Mouse (Mus musculus): Measurements from ENCODE around the gene Rab12. TPM values are rescaled to one million over a fixed set of nuclear protein-coding genes. Genes with fewer than 3 reads are reported as not detected.

Gene Rab12
- polyA plus RNA-seq (2015; fragmentation: Nextera tagmentation; extraction: Ambion mirVana) = 23.8 and 69.7 TPM in 2 replicates

DNA sequence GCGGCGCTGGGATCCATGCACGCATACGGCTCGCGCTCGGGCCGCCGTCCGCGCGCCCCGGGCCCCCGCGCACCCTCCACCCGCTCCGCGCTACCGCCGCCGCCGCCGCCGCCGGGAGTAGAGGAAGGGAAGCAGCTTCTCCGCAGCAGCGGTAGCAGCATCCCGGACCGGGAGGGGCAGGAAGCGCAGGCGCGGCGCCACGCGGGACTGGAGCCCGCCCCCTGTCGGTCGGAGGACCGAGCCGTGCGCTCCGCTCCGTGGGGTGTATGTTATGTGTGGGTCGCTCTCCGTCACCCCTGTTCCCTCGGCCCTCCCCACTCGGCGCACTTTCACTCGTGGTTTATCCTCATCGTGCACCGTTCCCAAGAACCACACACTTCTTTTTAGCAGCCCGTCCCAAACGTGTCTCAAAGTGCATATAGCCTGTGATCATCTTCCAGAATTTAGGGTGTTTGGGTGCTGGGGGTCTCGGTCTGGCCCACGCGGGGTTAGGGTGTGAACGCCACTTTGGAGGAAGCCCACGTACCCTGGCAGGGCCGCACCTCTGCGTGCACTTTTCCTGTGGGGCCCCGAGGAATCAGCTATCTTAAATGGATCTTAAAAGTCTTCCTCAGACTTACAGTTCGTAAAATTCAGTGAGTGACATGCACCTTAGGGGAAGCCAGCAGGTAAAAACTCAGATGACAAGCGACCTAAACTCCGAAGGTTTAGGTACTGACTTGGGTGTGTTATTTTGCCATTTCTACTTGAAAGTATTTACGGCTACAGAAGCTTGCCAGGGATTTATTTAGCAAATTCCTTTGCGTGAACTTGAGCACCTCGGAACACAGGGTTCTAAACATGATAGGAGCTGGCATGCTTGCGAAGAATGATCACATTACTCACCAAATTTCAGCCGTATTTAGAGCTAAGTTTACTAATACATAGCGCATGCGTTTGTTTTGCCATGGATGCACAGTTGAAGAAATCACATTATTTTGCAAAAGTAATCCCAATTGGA lies at the start of gene Rab12:
TSS of gene Rab12 (minus strand) at position 176 of the 1,000 bp plus-strand sequence.
- Histone ChIP-seq H3K4me3 (ENCODE audit: low read length) (peak within 1 kb of the TSS; percentile 99), H3K9me3 (ENCODE audit: control insufficient read depth, low read length) (no peaks in the 10 kb centered on the region), H3K36me3 (ENCODE audit: control insufficient read depth, insufficient read depth, low read length) (no peaks in the 10 kb centered on the region), H3K4me2 (ENCODE audit: low read length) (peak within 1 kb of the TSS; percentile 90), H3K4me1 (ENCODE audit: control insufficient read depth, insufficient read depth, low read depth, low read length) (peaks cover 18% of the 10 kb centered on the region), H3K27ac (ENCODE audit: low read depth, low read length) (peak within 1 kb of the TSS; percentile 73), H3K9ac (ENCODE audit: low read depth, low read length) (peak within 1 kb of the TSS; percentile 98), H3K27me3 (replicated peaks; ENCODE audit: control insufficient read depth, insufficient read depth, low read length) (no peaks in the 10 kb centered on the region)
- WGBS = 12% methylated on average over 48 of the region's 71 CpGs
- ATAC-seq = peak; percentile 95

DNA sequence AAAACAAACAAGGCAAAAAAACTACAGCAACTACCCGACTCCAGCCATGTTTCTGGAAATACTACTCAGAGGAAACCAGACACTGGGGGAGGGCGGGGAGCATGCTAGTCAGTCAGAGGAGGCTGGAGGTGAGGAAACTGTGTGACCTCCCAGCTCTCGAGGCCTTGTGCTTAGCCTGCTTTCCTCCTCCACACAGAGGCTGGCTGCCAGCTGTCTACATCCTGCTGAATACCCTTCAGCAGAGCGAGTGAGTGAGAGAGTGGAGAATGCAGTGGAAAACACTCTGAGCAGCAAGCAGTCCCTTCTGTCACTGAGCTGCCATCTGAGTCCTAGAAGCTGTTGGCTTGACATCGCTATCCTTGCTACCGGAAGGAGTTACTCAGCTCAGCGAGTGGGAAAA lies 44.7 kb upstream of the Rab12 start:
- no peak overlapping the region; the same call in 1 of the 2 replicates for H3K27ac ChIP-seq (ENCODE audit: low read depth, low read length)
- no peak overlapping the region for H3K9ac ChIP-seq (ENCODE audit: low read depth, low read length)
- H3K4me1 ChIP-seq (ENCODE audit: control insufficient read depth, insufficient read depth, low read depth, low read length) = no peaks in the 10 kb centered on the region
- H3K27me3 ChIP-seq (replicated peaks; ENCODE audit: control insufficient read depth, insufficient read depth, low read length) = no peaks in the 10 kb centered on the region
- no peak for ATAC-seq
- no peak overlapping the region for H3K4me2 ChIP-seq (ENCODE audit: low read length)
- no peak overlapping the region for H3K4me3 ChIP-seq (ENCODE audit: low read length)
- H3K9me3 ChIP-seq (ENCODE audit: control insufficient read depth, low read length) = no peaks in the 10 kb centered on the region
- H3K36me3 ChIP-seq (ENCODE audit: control insufficient read depth, insufficient read depth, low read length) = no peaks in the 10 kb centered on the region
- 72% methylated on average over 7 of the region's 7 CpGs for WGBS

DNA sequence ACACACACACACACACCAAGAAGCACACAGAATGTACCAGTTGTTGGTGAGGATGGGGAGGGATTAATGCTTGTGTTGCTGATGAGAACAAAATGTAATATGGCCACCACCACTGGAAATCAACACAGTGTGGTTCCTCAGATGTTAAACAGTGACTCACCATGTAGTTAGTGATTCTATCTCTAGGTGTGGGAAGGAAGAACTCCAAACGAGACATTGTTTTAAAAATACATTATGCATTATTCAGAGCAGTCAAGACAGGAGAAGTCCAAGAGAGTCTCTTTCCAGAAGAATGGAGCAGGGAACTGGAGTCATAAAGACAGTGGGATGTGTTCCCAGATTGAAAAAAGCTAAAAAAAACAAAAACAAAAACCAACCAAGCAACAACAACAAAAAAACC lies 44.0 kb upstream of the Rab12 start:
- 67% methylated on average over 1 of the region's 1 CpGs for WGBS
- H3K27me3 ChIP-seq (replicated peaks; ENCODE audit: control insufficient read depth, insufficient read depth, low read length) = no peaks in the 10 kb centered on the region
- ATAC-seq = no peak

DNA sequence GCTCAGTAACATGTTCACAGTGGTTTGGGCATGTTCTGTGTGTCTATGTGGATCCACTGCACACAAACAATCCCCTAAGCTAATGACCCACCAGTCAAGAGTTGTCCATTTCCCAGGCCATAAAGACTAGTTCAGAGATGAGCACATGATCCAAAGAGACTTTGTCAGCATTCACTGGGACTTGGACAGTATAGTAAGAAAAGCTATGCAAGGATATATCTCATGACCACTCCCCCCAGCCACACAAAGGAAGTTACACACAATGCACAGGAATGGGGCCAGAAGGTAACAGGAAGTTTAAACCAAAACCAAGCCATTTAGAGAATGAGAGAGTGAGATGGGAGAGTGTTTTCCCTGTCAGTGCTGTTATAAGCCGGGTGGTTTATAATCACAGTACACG lies 41.9 kb upstream of the Rab12 start:
- Histone ChIP-seq H3K27me3 (replicated peaks; ENCODE audit: control insufficient read depth, insufficient read depth, low read length) (no peaks in the 10 kb centered on the region), H3K9ac (ENCODE audit: low read depth, low read length) (no peak overlapping the region), H3K4me2 (ENCODE audit: low read length) (no peak overlapping the region), H3K4me3 (ENCODE audit: low read length) (no peak overlapping the region), H3K9me3 (ENCODE audit: control insufficient read depth, low read length) (no peaks in the 10 kb centered on the region), H3K36me3 (ENCODE audit: control insufficient read depth, insufficient read depth, low read length) (no peaks in the 10 kb centered on the region), H3K4me1 (ENCODE audit: control insufficient read depth, insufficient read depth, low read depth, low read length) (no peaks in the 10 kb centered on the region), H3K27ac (ENCODE audit: low read depth, low read length) (no peak overlapping the region)
- WGBS = 82% methylated on average over 2 of the region's 2 CpGs
- no peak for ATAC-seq

More for the DNA sequence above, 44.0 kb upstream of the Rab12 start:
- no peaks in the 10 kb centered on the region for H3K9me3 ChIP-seq (ENCODE audit: control insufficient read depth, low read length)
- no peak overlapping the region for H3K9ac ChIP-seq (ENCODE audit: low read depth, low read length)
- H3K4me2 ChIP-seq (ENCODE audit: low read length) = no peak overlapping the region
- no peaks in the 10 kb centered on the region for H3K36me3 ChIP-seq (ENCODE audit: control insufficient read depth, insufficient read depth, low read length)
- H3K4me1 ChIP-seq (ENCODE audit: control insufficient read depth, insufficient read depth, low read depth, low read length) = no peaks in the 10 kb centered on the region
- H3K4me3 ChIP-seq (ENCODE audit: low read length) = no peak overlapping the region
- no peak overlapping the region for H3K27ac ChIP-seq (ENCODE audit: low read depth, low read length)

DNA sequence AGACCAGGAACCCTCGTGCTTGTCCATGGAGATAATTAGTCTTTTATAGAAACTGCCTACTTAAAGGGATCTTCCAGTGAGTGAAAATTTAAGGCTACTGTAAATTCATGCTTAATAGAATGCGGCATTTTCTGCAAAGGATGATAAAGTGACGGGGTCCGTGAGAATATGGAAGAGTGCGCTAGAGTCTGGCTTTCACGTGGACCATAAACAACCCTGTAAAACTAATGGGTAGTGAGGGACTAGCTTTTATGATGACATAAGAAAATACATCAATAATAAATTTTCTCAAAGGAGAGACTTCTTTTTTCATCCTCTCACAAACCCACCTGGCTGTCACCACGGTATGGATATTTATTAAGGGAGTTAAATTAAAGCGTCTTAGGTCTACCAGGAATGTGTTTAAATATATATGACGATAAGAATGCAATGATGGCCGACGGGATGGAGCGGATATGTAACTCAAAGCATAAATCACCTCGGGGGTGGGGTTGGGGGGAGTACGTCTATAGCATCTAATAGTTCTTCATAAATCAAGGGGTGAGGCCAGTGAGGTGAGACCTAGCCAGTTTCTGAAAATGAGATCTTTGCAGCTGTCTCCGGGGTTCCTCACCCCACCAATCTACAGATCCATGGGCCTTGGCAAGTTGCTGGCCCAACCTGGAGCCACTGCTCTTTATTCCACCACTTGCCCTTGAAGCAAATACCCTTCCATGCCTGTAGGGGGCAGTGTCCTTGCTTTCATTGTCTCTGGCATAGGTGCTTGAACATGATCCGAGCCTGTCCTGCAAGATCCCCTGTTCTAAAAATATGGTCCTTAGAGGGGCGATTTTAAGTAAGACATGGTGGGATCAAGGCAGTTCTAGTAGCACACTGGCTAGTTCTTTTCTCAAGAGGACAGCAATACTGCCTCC lies 39.1 kb upstream of the Rab12 start:
- ATAC-seq = no peak
- WGBS = 87% methylated on average over 17 of the region's 17 CpGs
- no peaks in the 10 kb centered on the region for H3K4me1 ChIP-seq (ENCODE audit: control insufficient read depth, insufficient read depth, low read depth, low read length)
- H3K4me3 ChIP-seq (ENCODE audit: low read length) = no peak overlapping the region
- H3K36me3 ChIP-seq (ENCODE audit: control insufficient read depth, insufficient read depth, low read length) = no peaks in the 10 kb centered on the region
- H3K9ac ChIP-seq (ENCODE audit: low read depth, low read length) = no peak overlapping the region
- H3K27me3 ChIP-seq (replicated peaks; ENCODE audit: control insufficient read depth, insufficient read depth, low read length) = no peaks in the 10 kb centered on the region
- no peak overlapping the region for H3K4me2 ChIP-seq (ENCODE audit: low read length)
- H3K27ac ChIP-seq (ENCODE audit: low read depth, low read length) = no peak overlapping the region
- no peaks in the 10 kb centered on the region for H3K9me3 ChIP-seq (ENCODE audit: control insufficient read depth, low read length)

DNA sequence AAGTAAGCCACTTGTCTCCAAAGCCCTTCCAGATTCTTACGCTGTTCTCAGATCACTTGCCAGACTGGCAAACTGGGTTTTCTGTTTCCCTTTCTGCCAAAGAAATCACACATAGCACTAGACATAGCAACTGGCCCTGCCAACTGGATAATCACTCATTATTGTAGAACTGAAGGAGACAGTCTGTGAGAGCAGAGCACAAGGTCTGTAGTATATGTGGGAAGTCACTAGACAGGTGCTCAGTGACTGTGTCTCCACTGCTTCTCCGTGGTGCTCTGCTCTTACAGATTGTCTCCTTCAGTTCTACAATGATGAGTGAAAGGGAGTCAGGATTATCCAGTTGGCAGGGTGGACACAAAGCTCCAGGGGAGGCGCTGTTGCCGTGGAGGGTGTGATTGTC lies 33.2 kb upstream of the Rab12 start:
- no peak overlapping the region for H3K4me3 ChIP-seq (ENCODE audit: low read length)
- no peak overlapping the region for H3K9ac ChIP-seq (ENCODE audit: low read depth, low read length)
- no peak overlapping the region for H3K4me2 ChIP-seq (ENCODE audit: low read length)
- WGBS = 84% methylated on average over 4 of the region's 4 CpGs
- H3K27me3 ChIP-seq (replicated peaks; ENCODE audit: control insufficient read depth, insufficient read depth, low read length) = no peaks in the 10 kb centered on the region
- no peaks in the 10 kb centered on the region for H3K9me3 ChIP-seq (ENCODE audit: control insufficient read depth, low read length)
- no peaks in the 10 kb centered on the region for H3K36me3 ChIP-seq (ENCODE audit: control insufficient read depth, insufficient read depth, low read length)
- H3K27ac ChIP-seq (ENCODE audit: low read depth, low read length) = no peak overlapping the region
- no peak for ATAC-seq
- H3K4me1 ChIP-seq (ENCODE audit: control insufficient read depth, insufficient read depth, low read depth, low read length) = no peaks in the 10 kb centered on the region

DNA sequence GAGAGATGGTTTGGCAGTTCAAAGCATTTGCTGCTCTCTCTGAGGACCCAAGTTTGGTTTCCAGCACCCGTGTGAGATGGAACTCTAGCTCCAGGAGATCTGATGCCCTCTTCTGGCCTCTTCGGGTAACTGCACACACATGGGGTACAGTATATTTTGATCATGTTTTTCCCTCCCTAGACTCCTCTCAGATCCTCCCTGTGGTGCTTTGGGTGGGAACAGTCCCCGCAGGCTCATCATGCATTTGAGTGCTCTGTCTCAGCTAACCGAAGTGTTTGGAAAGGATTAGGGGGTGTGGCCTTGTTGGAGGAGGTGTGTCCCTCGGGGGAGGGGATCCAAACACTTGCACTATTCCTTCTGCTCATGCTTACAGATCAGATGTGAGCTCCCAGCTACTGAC lies 31.0 kb upstream of the Rab12 start:
- Histone ChIP-seq H3K4me2 (ENCODE audit: low read length) (no peak overlapping the region), H3K27me3 (replicated peaks; ENCODE audit: control insufficient read depth, insufficient read depth, low read length) (no peaks in the 10 kb centered on the region), H3K9me3 (ENCODE audit: control insufficient read depth, low read length) (no peaks in the 10 kb centered on the region), H3K4me1 (ENCODE audit: control insufficient read depth, insufficient read depth, low read depth, low read length) (no peaks in the 10 kb centered on the region), H3K9ac (ENCODE audit: low read depth, low read length) (no peak overlapping the region), H3K36me3 (ENCODE audit: control insufficient read depth, insufficient read depth, low read length) (no peaks in the 10 kb centered on the region), H3K4me3 (ENCODE audit: low read length) (no peak overlapping the region), H3K27ac (ENCODE audit: low read depth, low read length) (no peak overlapping the region)
- ATAC-seq = no peak
- WGBS = 91% methylated on average over 5 of the region's 5 CpGs

DNA sequence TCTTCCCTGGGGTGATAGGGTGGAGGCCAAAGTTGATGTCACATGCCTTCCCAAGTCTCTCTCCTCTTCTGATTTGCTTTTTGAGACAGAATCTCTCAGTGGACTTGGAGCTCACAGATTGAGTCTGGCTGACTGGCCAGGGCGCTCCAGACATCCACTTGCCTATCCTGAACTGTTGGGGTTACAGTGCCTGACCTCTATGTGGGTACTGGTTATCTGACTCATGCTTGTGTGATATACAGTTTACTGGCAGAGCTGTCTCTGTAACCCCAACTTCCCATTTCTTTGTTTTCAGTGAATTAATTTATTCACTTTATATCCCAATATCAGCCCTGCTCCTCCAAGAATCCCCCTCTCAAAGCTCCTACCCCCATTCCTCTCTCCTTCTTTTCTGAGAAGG lies 12.8 kb upstream of the Rab12 start:
- no peak for ATAC-seq
- Histone ChIP-seq H3K4me3 (ENCODE audit: low read length) (no peak overlapping the region), H3K36me3 (ENCODE audit: control insufficient read depth, insufficient read depth, low read length) (no peaks in the 10 kb centered on the region), H3K4me1 (ENCODE audit: control insufficient read depth, insufficient read depth, low read depth, low read length) (no peaks in the 10 kb centered on the region), H3K4me2 (ENCODE audit: low read length) (no peak overlapping the region), H3K27ac (ENCODE audit: low read depth, low read length) (no peak overlapping the region), H3K9me3 (ENCODE audit: control insufficient read depth, low read length) (peaks cover 3% of the 10 kb centered on the region; the same call in 1 of the 2 replicates), H3K9ac (ENCODE audit: low read depth, low read length) (no peak overlapping the region), H3K27me3 (replicated peaks; ENCODE audit: control insufficient read depth, insufficient read depth, low read length) (no peaks in the 10 kb centered on the region)
- WGBS = 92% methylated on average over 1 of the region's 1 CpGs

DNA sequence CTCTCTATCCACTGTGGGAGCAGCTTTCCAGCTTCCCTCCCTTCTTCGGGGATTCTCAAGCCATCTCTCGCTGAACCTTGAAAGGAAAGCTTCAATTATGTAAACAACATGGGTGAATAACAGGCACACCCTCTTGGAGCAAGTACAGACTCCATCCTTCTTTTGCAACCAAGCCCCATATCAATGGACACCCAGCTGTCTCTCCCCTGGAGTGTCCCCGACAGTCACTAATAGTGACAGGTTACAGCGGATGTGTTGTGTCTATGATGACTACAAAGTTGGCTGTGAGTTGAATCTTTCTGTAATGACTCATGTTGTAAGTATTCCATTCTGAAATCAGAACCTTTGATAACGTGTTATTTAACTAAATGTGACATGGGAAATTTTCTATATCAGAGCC lies 3.9 kb upstream of the Rab12 start:
- Histone ChIP-seq H3K4me1 (ENCODE audit: control insufficient read depth, insufficient read depth, low read depth, low read length) (peaks cover 4% of the 10 kb centered on the region), H3K27me3 (replicated peaks; ENCODE audit: control insufficient read depth, insufficient read depth, low read length) (no peaks in the 10 kb centered on the region), H3K27ac (ENCODE audit: low read depth, low read length) (no peak overlapping the region), H3K9me3 (ENCODE audit: control insufficient read depth, low read length) (no peaks in the 10 kb centered on the region), H3K9ac (ENCODE audit: low read depth, low read length) (no peak overlapping the region), H3K4me2 (ENCODE audit: low read length) (no peak overlapping the region), H3K36me3 (ENCODE audit: control insufficient read depth, insufficient read depth, low read length) (no peaks in the 10 kb centered on the region), H3K4me3 (ENCODE audit: low read length) (no peak overlapping the region)
- no peak for ATAC-seq
- WGBS = 77% methylated on average over 5 of the region's 5 CpGs

Measured in hindbrain, embryonic 16.5 days (tissue).